In the genomic region with DNA sequence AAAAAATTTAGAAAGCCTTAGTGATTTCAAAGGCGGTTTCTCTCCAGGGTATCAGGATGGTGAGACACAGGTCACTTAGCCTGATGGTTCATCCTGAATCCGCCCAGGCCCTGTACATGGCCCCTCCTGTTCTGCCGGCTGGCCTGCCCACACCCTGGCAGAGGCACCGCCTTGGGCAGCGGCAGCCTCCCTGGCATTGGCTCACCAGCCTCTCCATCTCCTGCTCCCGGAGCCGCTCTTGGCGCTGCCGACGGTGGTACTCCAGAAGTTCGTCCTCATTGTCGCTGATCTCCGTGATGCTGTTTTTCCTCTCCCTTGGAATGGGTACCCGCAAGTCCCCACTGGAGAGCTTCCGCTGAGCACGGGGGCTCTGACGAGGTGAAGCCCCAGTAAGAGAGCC, we compare ENCODE assay signal across 32 mouse cellular contexts. TPM values are rescaled to one million over a fixed set of nuclear protein-coding genes. Genes with fewer than 3 reads are reported as not detected.
DNase-seq lines count a peak whose midpoint lies in the region; TF ChIP-seq lines count a peak whose summit lies in the region.
"Had no signal": no experiment of that assay in that cellular context is flagged by ENCODE, and none has a peak within 500 bp of the region (broad histone marks: within the 10 kb centered on the region; RNA-seq: fewer than 3 reads in every experiment).

No protein-coding gene starts in this region.

- H3K36me3 ChIP-seq in ES-E14 (ENCODE audit: control insufficient read depth, insufficient read depth, low read length, poor library complexity, severe bottlenecking), result no peaks in the 10 kb centered on the region

- TF ChIP-seq CTCF in cerebellum, adult 2 months (IDR thresholded peaks at IDR 0.05; ENCODE audit: borderline replicate concordance, insufficient read depth, low read depth, low read length), result no peak

- peaks cover 0 to 2% of the 10 kb centered on the region in 2 experiments; a peak in 1 of 4 replicates for H3K4me1 ChIP-seq in ES-E14 (ENCODE audit: control insufficient read depth in 2 of 2, insufficient read depth in 2 of 2, low read length in 2 of 2, poor library complexity in 1 of 2)
- peaks cover 57% of the 10 kb centered on the region for H3K4me1 ChIP-seq in cerebellum, adult 2 months (ENCODE audit: control insufficient read depth, insufficient read depth, low read length)

- no peaks in the 10 kb centered on the region for H3K9me3 ChIP-seq in ES-E14 (ENCODE audit: control insufficient read depth, insufficient read depth, low read depth, low read length)
- H3K9me3 ChIP-seq: embryonic facial prominence, embryonic 10.5 days; forebrain, embryonic 15.5 days; heart, embryonic 10.5 days; intestine, embryonic 15.5 days; limb, embryonic 15.5 days had no signal

- no peaks in the 10 kb centered on the region for H3K27me3 ChIP-seq in cerebellum, adult 2 months (ENCODE audit: control insufficient read depth, insufficient read depth, low read length)
- H3K27me3 ChIP-seq: forebrain, embryonic 15.5 days; intestine, embryonic 15.5 days; limb, embryonic 15.5 days had no signal

- in situ Hi-C loops in ES-E14 (cut with MboI; ENCODE audit: low sequenced_read_pairs in 2 of 2, unreplicated experiment in 2 of 2), result no loop called here

- no peak for TF ChIP-seq POLR2A in cerebellum, adult 2 months (IDR thresholded peaks at IDR 0.05; ENCODE audit: borderline replicate concordance, insufficient read depth, low read length)

- H3K27ac ChIP-seq in ES-E14 (ENCODE audit: insufficient read depth, low read depth, low read length, poor library complexity, severe bottlenecking), result no peak overlapping the region
- H3K27ac ChIP-seq in cerebellum, adult 2 months (ENCODE audit: insufficient read depth, low read length), result no peak overlapping the region
- H3K27ac ChIP-seq: embryonic facial prominence, embryonic 10.5 days; forebrain, embryonic 15.5 days; heart, embryonic 10.5 days; intestine, embryonic 15.5 days; limb, embryonic 15.5 days; liver, embryonic 14.5 days; stomach, postnatal 0 days had no signal

- 26% methylated on average over 17 of the region's 17 CpGs for WGBS in cerebellum, adult 2 months

- peak; percentile 43 for DNase-seq in layer of hippocampus, adult 11-12 months (ENCODE audit: low spot score)
- DNase-seq in layer of hippocampus, postnatal 14 days (ENCODE audit: low spot score in 2 of 2), result no peak
- DNase-seq in ES-E14 (ENCODE audit: low read depth, low spot score), result no peak
- peak; percentile 76 to 81 for DNase-seq in cerebellum, adult 2 months
- peak; percentile 81 to 84 for DNase-seq in cerebellum, postnatal 25 days
- no peak for DNase-seq in right cerebral cortex, postnatal 14 days
- no peak for DNase-seq in frontal cortex, postnatal 10 days (ENCODE audit: low spot score in 2 of 2)
- no peak for DNase-seq in layer of hippocampus, adult 9-10 months (ENCODE audit: low spot score)
- DNase-seq: adrenal gland, postnatal 25 days; gastrocnemius, postnatal 36 days; kidney, adult 8-10 months; kidney, postnatal 10 days; lung, postnatal 4 days; midbrain, embryonic 14.5 days; right cerebral cortex, adult 18-20 months; thymus, adult 2 months had no signal

- no peak overlapping the region; the same call in 1 of the 2 replicates for H3K9ac ChIP-seq in ES-E14 (ENCODE audit: insufficient read depth, low read depth, low read length, poor library complexity, severe bottlenecking)
- H3K9ac ChIP-seq: forebrain, embryonic 15.5 days; intestine, embryonic 15.5 days; limb, embryonic 15.5 days; liver, embryonic 14.5 days had no signal

- peak overlapping the region; percentile 43 to 54; a peak in 3 of 4 replicates for H3K4me3 ChIP-seq in ES-E14 (ENCODE audit: insufficient read depth in 1 of 2, low read depth in 1 of 2, low read length in 2 of 2, poor library complexity in 1 of 2, severe bottlenecking in 1 of 2)
- peak overlapping the region; percentile 7 for H3K4me3 ChIP-seq in cerebellum, adult 2 months (replicated peaks; ENCODE audit: insufficient read depth, low read depth, low read length)
- H3K4me3 ChIP-seq: embryonic facial prominence, embryonic 10.5 days; forebrain, embryonic 15.5 days; heart, embryonic 10.5 days; intestine, embryonic 15.5 days; limb, embryonic 15.5 days had no signal

TF ChIP-seq in ES-E14, 5 proteins besides CTCF, POLR2A, EP300 and RAD21:
- TF ChIP-seq ZNF384 (IDR thresholded peaks at IDR 0.05; ENCODE audit: low read depth, low read length) (no peak), MAFK (IDR thresholded peaks at IDR 0.05; ENCODE audit: insufficient read depth, low read depth, low read length) (no peak), CHD2 (IDR thresholded peaks at IDR 0.05; ENCODE audit: low read depth, low read length) (no peak), ZC3H11A (IDR thresholded peaks at IDR 0.05; ENCODE audit: borderline replicate concordance, low read depth, low read length) (no peak), HCFC1 (IDR thresholded peaks at IDR 0.05; ENCODE audit: borderline replicate concordance, insufficient read depth, low read length) (no peak)

RNA-seq across cellular contexts. Expression of gene Phldb1, which starts 19.9 kb away (rescaled TPM):
- 10 to 100 TPM; 98.3 to 98.6 TPM for total RNA-seq in layer of hippocampus, postnatal 14 days (2021)
- 25.8 and 44.0 TPM in 2 replicates for total RNA-seq in ES-E14 (2012; rRNA removed)
- 193 and 194 TPM in 2 replicates for polyA plus RNA-seq in cerebellum, adult 2 months (2012; rRNA removed)

RNA-seq across cellular contexts. Expression of gene Treh, which starts 42.1 kb away (rescaled TPM):
- total RNA-seq in layer of hippocampus, postnatal 14 days (2021), result not detected
- not detected in 2 replicates for total RNA-seq in ES-E14 (2012; rRNA removed)
- not detected in 2 replicates for polyA plus RNA-seq in cerebellum, adult 2 months (2012; rRNA removed)
- total RNA-seq: adrenal gland, postnatal 25 days; common myeloid progenitor, adult 5-6 weeks; gastrocnemius, postnatal 36 days; hematopoietic stem cell, adult 5-6 weeks; layer of hippocampus, adult 18-20 months; left cerebral cortex, adult 18-20 months; megakaryocyte-erythroid progenitor cell, adult 5-6 weeks had no signal
- polyA plus RNA-seq: C2C12; embryonic facial prominence, embryonic 10.5 days; forebrain, embryonic 15.5 days; heart, embryonic 10.5 days; hindbrain, embryonic 16.5 days; intestine, embryonic 15.5 days; limb, embryonic 15.5 days; liver, embryonic 14.5 days; lung, embryonic 16.5 days; midbrain, embryonic 14.5 days; neural tube, embryonic 14.5 days; stomach, postnatal 0 days had no signal

RNA-seq across cellular contexts. Expression of gene Arcn1, which starts 52.5 kb away (rescaled TPM):
- 100 to 1,000 TPM; 102 to 109 TPM for total RNA-seq in layer of hippocampus, postnatal 14 days (2021)
- 46.4 and 72.3 TPM in 2 replicates for total RNA-seq in ES-E14 (2012; rRNA removed)
- 61.6 and 61.8 TPM in 2 replicates for polyA plus RNA-seq in cerebellum, adult 2 months (2012; rRNA removed)

RNA-seq across cellular contexts. Expression of gene Ift46, which starts 52.6 kb away (rescaled TPM):
- total RNA-seq in layer of hippocampus, postnatal 14 days (2021), result 10 to 100 TPM; 74.9 to 88.5 TPM
- 49.1 and 64.4 TPM in 2 replicates for total RNA-seq in ES-E14 (2012; rRNA removed)
- polyA plus RNA-seq in cerebellum, adult 2 months (2012; rRNA removed), result 106 and 110 TPM in 2 replicates

Comparison
In these comparisons a context has a peak if more than half of its experiments do, and no peak if none do; other contexts are left out.
1. DNase-seq: peak in layer of hippocampus, adult 11-12 months (single experiment), cerebellum, adult 2 months (2 of 2) and cerebellum, postnatal 25 days (2 of 2); none in layer of hippocampus, postnatal 14 days (0 of 2), ES-E14 (single experiment), right cerebral cortex, postnatal 14 days (single experiment), frontal cortex, postnatal 10 days (0 of 2) and layer of hippocampus, adult 9-10 months (single experiment).